Mouse (Mus musculus): ENCODE measurements at regions not wholly inside any gene's neighbourhood (a gene's known extent, or its start where the extent isn't known, plus 50 kb on each side); places are given as distances from the start of the nearest gene placed in this dataset.

- TF ChIP-seq POLR2A (IDR thresholded peaks at IDR 0.05; ENCODE audit: extremely low read depth, insufficient read depth, low read length): no peak
- TF ChIP-seq CTCF (IDR thresholded peaks at IDR 0.05; ENCODE audit: low read depth, low read length): no peak
Observed at GRCm38 (mm10) chr10:65912518-65912917, 1183.4 kb upstream of the Jmjd1c start.

All from liver, adult 2 months (tissue).